Mouse (Mus musculus): Measurements from ENCODE around the gene Cldn20.

Cldn20 gene

DNA sequence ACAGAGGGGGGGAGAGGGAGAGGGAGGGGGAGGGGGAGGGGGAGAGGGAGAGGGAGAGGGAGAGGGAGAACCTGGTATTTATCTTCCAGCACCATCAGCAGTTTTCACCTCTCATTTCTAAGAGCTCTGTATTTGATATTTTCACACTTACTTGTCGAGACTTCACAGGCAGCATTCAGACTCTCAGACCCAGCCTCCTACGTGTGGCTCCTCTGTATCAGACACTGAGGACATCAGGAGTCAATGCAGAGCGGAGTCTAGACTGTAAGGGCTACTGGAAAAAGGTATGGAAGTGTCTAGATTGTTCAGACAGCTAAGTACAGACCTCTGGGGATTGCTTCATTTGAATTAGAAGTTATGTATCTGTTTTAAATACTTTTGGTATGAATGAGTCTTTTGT is 2.8 kb upstream of the Cldn20 start:
- no peak for DNase-seq (ENCODE audit: low spot score in 2 of 2)

DNA sequence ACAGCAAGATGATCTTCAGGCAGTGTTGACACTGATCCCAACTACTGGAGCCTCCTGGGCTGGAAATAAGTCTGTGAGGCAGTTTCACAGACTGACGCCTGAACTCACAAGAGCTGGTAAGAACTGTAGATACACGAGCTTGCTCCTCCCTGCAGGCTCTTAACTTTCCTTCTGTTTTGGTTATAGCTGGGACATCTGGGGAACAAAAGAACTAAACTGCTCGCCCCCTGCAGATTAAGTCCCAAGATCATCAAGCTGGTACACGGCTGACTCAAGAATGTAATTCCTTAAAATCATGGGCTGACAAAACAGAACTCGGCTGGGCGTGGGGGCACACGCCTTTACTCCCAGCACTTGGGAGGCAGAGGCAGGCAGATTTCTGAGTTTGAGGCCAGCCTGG is 1.8 kb upstream of the Cldn20 start:
- no peak for DNase-seq (ENCODE audit: low spot score in 2 of 2)

DNA sequence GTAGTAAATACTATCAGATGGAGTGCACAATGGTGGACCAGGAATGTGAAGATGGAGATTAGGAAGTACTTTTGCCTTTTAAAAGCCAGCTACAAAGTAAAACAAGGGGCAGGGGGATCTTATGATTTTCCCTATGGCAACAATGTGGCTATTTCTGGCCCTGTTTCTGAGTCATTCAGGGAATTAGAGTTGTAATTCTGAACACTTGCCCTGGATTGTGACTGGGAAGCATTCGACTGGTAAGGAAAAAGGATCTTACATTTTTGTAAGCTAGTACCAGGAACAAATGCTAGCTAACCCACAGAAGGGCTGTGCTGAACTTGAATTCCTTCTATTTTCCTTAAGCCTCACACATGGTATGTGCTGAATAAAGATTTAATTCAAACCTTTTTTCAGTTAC is 713 bp upstream of the Cldn20 start:
- DNase-seq (ENCODE audit: low spot score in 2 of 2), result no peak

DNA sequence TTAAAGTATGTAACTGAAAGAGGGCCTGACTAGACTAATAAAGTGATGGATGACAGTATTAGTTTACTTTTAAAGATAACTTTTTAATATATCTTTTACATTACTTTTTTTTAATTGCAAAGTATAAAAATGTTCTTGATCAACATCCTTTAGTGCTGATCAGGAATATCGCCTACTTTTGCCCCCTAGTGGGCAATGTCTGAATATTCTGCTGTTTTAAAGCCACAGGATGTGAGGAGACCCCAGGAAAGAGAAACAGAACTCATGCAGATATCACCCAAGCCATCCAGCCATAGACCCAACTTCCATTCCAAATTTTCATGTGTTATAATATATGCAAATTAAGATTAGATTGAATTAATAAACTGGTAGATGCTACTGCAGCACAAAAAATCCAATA is 1.1 kb downstream of the Cldn20 start:
- DNase-seq (ENCODE audit: low spot score in 2 of 2), result peak in 1 of 2 experiments; percentile 26

DNA sequence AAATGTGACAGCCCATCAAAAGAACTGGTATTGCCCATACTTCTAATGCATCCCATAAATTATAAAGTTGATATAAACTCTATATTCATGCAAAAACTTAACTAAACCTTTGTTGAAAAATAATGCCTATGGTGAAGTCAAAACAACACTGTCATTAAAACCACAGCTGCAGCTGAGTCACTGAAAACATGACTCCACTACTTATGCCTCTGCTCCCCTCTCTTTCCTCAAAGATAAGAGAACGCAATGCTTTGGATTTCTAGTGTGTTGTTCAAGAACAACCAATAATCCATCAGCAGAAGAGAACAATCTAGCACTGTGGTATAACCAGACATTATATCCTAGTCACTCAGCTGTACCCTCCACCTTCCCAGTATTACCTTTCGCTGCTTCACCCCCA is 8.0 kb downstream of the Cldn20 start:
- DNase-seq (ENCODE audit: low spot score in 2 of 2), result no peak

DNA sequence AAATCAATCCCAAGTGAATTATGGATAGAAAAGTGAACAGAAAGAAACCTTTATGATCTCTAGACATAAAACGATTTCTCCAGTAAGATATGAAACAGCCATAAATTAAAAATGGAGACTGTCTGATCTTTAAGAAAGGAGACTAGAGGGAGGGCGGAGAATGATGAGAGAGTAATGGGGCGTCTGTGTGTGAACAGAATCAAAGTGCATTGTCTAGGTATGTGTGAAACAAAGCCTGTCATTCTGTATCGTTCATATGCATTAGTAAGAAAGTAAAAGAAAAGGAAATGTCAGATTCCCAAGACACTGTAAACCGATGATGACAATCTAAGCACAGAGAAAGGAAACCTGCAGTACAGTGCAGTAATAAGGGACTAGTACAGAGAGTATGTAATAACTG is 8.7 kb downstream of the Cldn20 start:
- no peak for DNase-seq (ENCODE audit: low spot score in 2 of 2)

DNA sequence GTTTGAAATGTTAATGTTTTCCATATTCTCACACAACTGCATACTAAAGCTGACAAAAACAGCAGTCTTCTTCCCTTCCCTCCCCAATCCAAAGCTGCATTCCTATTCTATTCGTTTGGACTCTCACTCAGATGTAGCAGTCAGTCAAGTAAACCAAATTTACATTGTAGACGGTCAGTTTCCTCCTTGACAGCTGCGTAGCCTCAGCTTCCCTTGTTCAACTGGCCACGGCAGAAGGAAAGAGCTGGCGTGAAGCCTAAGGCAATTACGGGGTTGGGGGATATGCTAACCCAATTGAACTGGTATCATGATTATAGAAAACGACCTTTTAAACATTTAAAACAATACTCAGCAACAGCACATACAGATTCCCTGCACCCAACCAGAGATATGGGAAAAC is 15.4 kb downstream of the Cldn20 start:
- no peak for DNase-seq (ENCODE audit: low spot score in 2 of 2)

DNA sequence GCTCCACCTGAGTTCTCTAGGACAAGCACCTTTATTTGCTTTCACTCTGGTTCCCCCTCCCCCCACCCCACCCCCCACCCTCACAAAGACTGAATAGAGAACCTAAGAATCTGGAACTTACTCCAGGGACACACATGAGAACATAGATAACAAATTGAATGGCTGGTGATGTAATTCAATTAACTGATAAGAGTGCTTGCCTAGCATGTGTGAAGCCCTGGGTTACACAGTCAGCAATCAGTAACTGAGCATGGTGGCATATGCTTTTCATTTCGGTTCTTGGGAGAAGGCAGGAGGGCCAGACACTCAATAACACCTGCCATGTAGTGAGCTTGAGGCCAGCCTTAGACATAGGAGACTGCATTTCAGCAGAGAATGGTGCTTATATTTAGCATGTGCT is 23.9 kb downstream of the Cldn20 start:
- DNase-seq (ENCODE audit: low spot score in 2 of 2), result no peak

DNA sequence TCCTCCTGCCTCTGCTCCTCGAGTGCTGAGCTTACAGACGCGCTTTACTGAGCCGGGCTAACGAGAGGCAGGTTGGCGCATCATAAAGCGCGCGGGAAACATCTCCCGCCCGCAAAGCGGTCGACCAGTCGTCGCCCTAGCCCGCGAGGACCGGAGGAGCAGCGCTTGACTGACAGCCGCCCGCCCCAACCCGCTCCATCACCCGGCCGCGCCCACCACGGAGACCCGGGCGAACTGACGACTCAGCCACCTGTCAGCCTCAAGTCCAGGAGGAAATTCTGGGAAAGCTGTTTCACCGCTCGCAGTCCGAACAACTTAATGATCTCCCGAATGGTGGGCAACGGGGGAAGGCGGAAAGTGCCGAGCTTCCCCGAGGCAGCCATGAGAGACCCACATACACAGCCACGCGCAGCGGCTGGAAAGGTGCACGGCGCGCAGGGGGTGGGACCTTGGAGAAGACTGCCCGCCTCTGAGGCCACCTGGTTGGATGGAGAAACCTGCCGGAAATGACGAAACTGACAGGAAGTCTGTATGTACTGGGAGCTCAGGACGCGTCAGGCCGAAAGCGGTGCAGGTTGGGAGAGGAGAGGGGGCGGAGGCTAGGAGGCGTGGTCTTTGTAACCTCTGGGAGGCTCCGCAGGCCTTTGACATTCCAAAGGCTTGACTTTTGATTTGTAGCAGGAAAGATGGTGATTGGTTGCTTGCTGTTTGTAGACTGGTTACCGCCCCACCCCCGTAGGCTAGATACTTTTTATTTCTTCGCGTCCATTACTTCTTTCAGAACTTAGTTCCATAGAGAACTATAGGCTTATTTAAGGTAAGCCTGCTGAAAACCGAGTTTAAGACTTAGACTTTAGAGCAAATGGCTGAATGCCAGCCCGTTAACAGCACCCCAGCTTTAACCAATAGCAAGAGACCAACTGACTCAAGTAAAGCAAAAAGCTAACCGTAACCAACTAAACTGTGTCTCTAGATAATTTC is 25.3 kb downstream of the Cldn20 start, which contains the start of gene Tfb1m:
Tfb1m (minus strand) TSS at position 451 of the 981 bp plus-strand sequence.
- DNase-seq (ENCODE audit: low spot score in 2 of 2), result peak; percentile 90 to 95

DNA sequence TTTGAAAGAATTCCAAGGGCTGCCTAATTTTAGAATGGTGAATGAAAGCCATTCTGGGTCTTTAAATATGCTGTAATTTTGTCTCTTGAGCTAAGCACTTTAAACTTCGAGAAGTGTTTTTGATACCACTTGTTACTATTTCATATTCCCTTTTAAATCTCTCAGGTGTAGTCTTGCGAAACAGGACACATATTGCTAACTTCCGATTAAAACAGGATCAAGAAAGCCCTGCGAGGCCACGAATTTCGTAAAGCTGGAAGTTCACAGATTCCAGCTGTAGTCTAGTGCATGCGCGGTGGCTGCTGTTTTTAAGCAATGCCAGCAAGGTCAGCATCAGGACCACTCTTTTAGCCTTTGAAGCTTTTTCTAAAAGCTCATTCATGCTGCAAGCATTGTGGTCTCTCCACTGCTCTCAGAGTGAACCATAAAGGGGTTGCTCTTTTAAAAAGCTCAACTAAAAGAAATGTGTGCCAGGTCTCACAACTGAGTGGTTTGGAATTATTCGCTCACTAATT is 26.1 kb downstream of the Cldn20 start:
- no peak for DNase-seq (ENCODE audit: low spot score in 2 of 2)

DNA sequence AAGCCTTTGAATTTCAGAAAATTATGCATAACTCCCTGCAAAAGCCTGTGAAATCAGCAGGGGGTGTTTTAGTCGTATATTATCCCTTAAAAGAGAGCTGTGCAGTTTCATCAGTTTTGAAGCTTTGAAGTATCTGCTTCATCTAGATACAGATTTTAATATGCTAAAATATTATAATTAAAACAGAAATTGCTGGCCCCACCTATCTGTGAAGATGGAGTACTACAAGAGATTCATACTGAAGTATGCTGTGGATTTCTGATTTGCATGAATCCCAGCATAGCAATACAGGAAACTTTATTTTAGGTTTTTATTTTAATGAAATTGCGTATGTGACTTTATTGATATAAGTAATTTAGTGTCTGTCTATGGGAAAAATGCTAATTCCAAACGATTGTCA is 28.2 kb downstream of the Cldn20 start:
- DNase-seq (ENCODE audit: low spot score in 2 of 2), result no peak

DNA sequence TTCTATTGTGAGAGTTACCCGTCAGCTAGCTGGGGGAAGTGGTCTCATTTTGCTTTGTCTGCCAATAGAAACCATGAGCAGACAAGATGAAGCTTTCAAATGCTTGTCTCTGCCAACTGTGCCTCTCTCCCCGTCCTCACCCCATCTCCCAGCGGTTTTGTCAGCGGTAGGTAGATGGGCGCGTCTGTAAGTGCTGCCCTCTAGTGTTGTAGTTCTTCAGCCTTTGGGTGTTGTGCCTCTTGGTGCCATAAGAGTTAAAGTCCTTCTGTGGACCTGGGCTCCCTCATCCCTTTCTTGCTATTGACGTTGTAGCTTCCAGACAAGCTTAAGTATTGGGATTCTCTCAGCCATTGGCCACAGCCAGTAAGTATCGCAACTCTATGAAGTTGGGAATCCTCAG is 30.1 kb downstream of the Cldn20 start:
- DNase-seq (ENCODE audit: low spot score in 2 of 2), result no peak

DNA sequence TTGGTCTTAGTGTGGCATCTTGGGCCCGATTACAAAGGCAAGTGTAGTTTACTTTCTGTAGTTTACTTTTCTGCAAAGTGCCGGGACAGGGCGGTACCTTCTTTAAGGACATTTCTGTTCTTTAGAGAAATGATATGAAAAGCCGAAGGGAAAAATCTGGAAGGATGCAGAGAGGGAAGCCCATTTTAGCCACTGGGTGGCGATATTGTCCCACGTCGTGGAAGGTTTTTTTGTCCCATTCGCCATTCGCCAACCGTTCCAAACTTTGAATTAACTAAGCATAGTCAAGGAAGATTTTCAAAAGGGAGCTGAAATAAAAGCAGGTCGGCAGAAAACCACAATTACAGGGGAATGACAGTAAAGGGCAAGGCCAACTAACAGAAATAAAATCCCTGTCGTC is 38.5 kb downstream of the Cldn20 start:
- peak; percentile 74 to 82 for DNase-seq (ENCODE audit: low spot score in 2 of 2)

Measured in cerebellum, postnatal 4 days (tissue).